Mouse (Mus musculus) frontal cortex, adult (tissue): ENCODE measurements around the gene Arhgef12.

ENCODE experiments used
- ATAC-seq: cut with Nextera tagmentation; 2 replicates; pipeline ENCODE4 v1.9.2; 2017; ENCODE audit warnings: mild to moderate bottlenecking, moderate library complexity, mixed read lengths; ENCODE audit not compliant: low TSS enrichment

Arhgef12 gene

GRCm38 (mm10) chr9:43108721-43109120 is 1.7 kb upstream of the Arhgef12 start:
- no peak for ATAC-seq

GRCm38 (mm10) chr9:43108081-43108480 is 1.0 kb upstream of the Arhgef12 start:
- ATAC-seq = no peak

GRCm38 (mm10) chr9:43107555-43107954 is 516 bp upstream of the Arhgef12 start:
- ATAC-seq = no peak

GRCm38 (mm10) chr9:43106426-43107186 is 433 bp downstream of the Arhgef12 start:
- no peak for ATAC-seq

- ATAC-seq = peak; percentile 81
Measured at GRCm38 (mm10) chr9:43105664-43106361, 1.2 kb downstream of the Arhgef12 start.

GRCm38 (mm10) chr9:43104873-43105663 is 2.0 kb downstream of the Arhgef12 start:
- ATAC-seq = peak; percentile 8; the same call in 1 of the 2 replicates

GRCm38 (mm10) chr9:43104526-43104872 is 2.5 kb downstream of the Arhgef12 start:
- no peak for ATAC-seq

GRCm38 (mm10) chr9:43103675-43104299 is 3.3 kb downstream of the Arhgef12 start:
- ATAC-seq = no peak

- ATAC-seq = no peak
Measured at GRCm38 (mm10) chr9:43102931-43103330, 4.1 kb downstream of the Arhgef12 start.

- no peak for ATAC-seq
Measured at GRCm38 (mm10) chr9:43101936-43102595, 5.0 kb downstream of the Arhgef12 start.

- ATAC-seq = no peak
Measured at GRCm38 (mm10) chr9:43098922-43099321, 8.1 kb downstream of the Arhgef12 start.

GRCm38 (mm10) chr9:43097801-43098557 is 9.1 kb downstream of the Arhgef12 start:
- no peak for ATAC-seq

- no peak for ATAC-seq
Measured at GRCm38 (mm10) chr9:43096337-43096736, 10.7 kb downstream of the Arhgef12 start.

GRCm38 (mm10) chr9:43094828-43095227 is 12.2 kb downstream of the Arhgef12 start:
- no peak for ATAC-seq

- ATAC-seq = peak; percentile 62; the same call in 1 of the 2 replicates
Measured at GRCm38 (mm10) chr9:43093803-43094202, 13.2 kb downstream of the Arhgef12 start.

- peak; percentile 41; the same call in 1 of the 2 replicates for ATAC-seq
Measured at GRCm38 (mm10) chr9:43085686-43086285, 21.3 kb downstream of the Arhgef12 start.

GRCm38 (mm10) chr9:43084496-43085362 is 22.3 kb downstream of the Arhgef12 start:
- no peak for ATAC-seq

- ATAC-seq = no peak
Measured at GRCm38 (mm10) chr9:43083441-43084055, 23.5 kb downstream of the Arhgef12 start.

- ATAC-seq = no peak
Measured at GRCm38 (mm10) chr9:43078711-43079110, 28.3 kb downstream of the Arhgef12 start.
